Mouse (Mus musculus) left cerebral cortex, postnatal 25 days (tissue): ENCODE results near the gene Myl9. TPM values are rescaled to one million over a fixed set of nuclear protein-coding genes. Genes with fewer than 3 reads are reported as not detected.

Experiments used
- DNase-seq, 2 experiments: peaks; one replicate each; pipeline ENCODE4 v3.0.0; 2022; ENCODE audit warnings: low spot score in 2 of 2, mixed read lengths in 1 of 2
- intact Hi-C: fragments of 180-260 bp; cut with DNase I; formaldehyde crosslinking; loops from one replicate; pipeline ENCODE4 v1.15.1; 2025
- total RNA-seq, 2 experiments: library from RNA; stranded (reverse); gene quantifications; 2 replicates each; pipeline ENCODE4 v1.2.3; 2021

Gene Myl9
- total RNA-seq, 2 experiments from 2014 or later = 14.7 to 16.1 TPM

GRCm38 (mm10) chr2:156761521-156762278 is 13.5 kb upstream of the Myl9 start:
- intact Hi-C loops = no loop called here
- DNase-seq = no peak

GRCm38 (mm10) chr2:156762499-156762898 is 12.7 kb upstream of the Myl9 start:
- DNase-seq = peak in 1 of 2 experiments; percentile 78
- intact Hi-C loops = no loop called here

GRCm38 (mm10) chr2:156763101-156763500 is 12.1 kb upstream of the Myl9 start:
- intact Hi-C loops = no loop called here
- no peak for DNase-seq

GRCm38 (mm10) chr2:156764022-156764421 is 11.2 kb upstream of the Myl9 start:
- no peak for DNase-seq
- intact Hi-C loops = no loop called here

GRCm38 (mm10) chr2:156764747-156765146 is 10.5 kb upstream of the Myl9 start:
- intact Hi-C loops = no loop called here
- no peak for DNase-seq

- intact Hi-C loops = no loop called here
- no peak for DNase-seq
Observed at GRCm38 (mm10) chr2:156765593-156765992, 9.6 kb upstream of the Myl9 start.

GRCm38 (mm10) chr2:156766227-156767019 is 8.8 kb upstream of the Myl9 start:
- DNase-seq = peak in 1 of 2 experiments; percentile 53
- intact Hi-C loops = no loop called here

GRCm38 (mm10) chr2:156767108-156767507 is 8.1 kb upstream of the Myl9 start:
- DNase-seq = no peak
- intact Hi-C loops = no loop called here

GRCm38 (mm10) chr2:156769274-156769673 is 5.9 kb upstream of the Myl9 start:
- intact Hi-C loops = no loop called here
- no peak for DNase-seq

- intact Hi-C loops = no loop called here
- no peak for DNase-seq
Observed at GRCm38 (mm10) chr2:156773470-156773869, 1.8 kb upstream of the Myl9 start.

- DNase-seq = peak in 1 of 2 experiments; percentile 66
- intact Hi-C loops = no loop called here
Observed at GRCm38 (mm10) chr2:156774035-156774737, 1.0 kb upstream of the Myl9 start.

- intact Hi-C loops = no loop called here
- DNase-seq = no peak
Observed at GRCm38 (mm10) chr2:156775455-156776435, 525 bp downstream of the Myl9 start.

GRCm38 (mm10) chr2:156776907-156777306 is 1.7 kb downstream of the Myl9 start:
- intact Hi-C loops = no loop called here
- no peak for DNase-seq

GRCm38 (mm10) chr2:156777326-156778004 is 2.2 kb downstream of the Myl9 start:
- intact Hi-C loops = no loop called here
- no peak for DNase-seq

- intact Hi-C loops = no loop called here
- DNase-seq = no peak
Observed at GRCm38 (mm10) chr2:156778571-156778970, 3.4 kb downstream of the Myl9 start.

- no peak for DNase-seq
- intact Hi-C loops = no loop called here
Observed at GRCm38 (mm10) chr2:156779036-156779435, 3.8 kb downstream of the Myl9 start.

- intact Hi-C loops = no loop called here
- DNase-seq = no peak
Observed at GRCm38 (mm10) chr2:156779488-156779887, 4.3 kb downstream of the Myl9 start.

GRCm38 (mm10) chr2:156780129-156780528 is 4.9 kb downstream of the Myl9 start:
- no peak for DNase-seq
- intact Hi-C loops = loop anchor here (5.0 kb wide), 1 partner anchor 47 kb away; no protein-coding TSS in a partner anchor
